Mouse (Mus musculus) liver, embryonic 14.5 days (tissue): ENCODE results near the gene Ston2.

Experiments used
- CTCF ChIP-seq: IDR thresholded peaks from 2 replicates; pipeline ENCODE4 v1.5.1; 2016; ENCODE audit warnings: antibody characterized with exemption, low read depth, control low read depth
- EP300 ChIP-seq: IDR thresholded peaks from 2 replicates; pipeline ENCODE4 v1.6.1; 2016; ENCODE audit warnings: antibody characterized with exemption, low read depth

DNA sequence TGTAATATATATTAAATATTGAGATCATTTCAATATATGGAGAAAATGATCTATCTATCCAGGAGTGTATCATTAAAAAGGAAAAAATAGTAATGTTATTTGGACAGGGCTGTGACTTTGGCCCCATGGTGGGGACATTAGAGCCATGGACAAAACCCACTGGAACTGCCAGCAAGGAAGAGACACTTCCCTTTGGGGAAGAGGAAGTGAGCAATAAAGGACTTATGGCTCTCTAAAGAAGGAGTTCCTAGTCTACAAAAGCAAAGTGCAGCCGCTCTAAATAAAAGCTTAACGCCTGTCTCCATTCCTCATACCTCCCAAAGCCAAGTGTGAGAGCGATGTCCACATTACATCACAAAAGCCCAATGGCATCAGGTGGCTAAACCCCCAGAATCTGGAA, 121.6 kb downstream of the Ston2 start:
- TF ChIP-seq EP300: no peak
- TF ChIP-seq CTCF: no peak
